Mouse (Mus musculus): Measurements from ENCODE around the gene Chid1. TPM values are rescaled to one million over a fixed set of nuclear protein-coding genes. Genes with fewer than 3 reads are reported as not detected.

The Chid1 gene
- total RNA-seq, 2 experiments from 2014 or later: 72.6 to 76.2 TPM

GRCm38 (mm10) chr7:141477578-141478269 lies 61.9 kb downstream of the Chid1 start:
- DNase-seq (ENCODE audit: low spot score in 2 of 2): no peak

- DNase-seq (ENCODE audit: low spot score in 2 of 2): no peak
These were observed 62.7 kb downstream of the Chid1 start for GRCm38 (mm10) chr7:141476981-141477370.

GRCm38 (mm10) chr7:141476226-141476980 lies 63.3 kb downstream of the Chid1 start:
- DNase-seq (ENCODE audit: low spot score in 2 of 2): no peak

- no peak for DNase-seq (ENCODE audit: low spot score in 2 of 2)
These were observed 63.9 kb downstream of the Chid1 start for GRCm38 (mm10) chr7:141475805-141476158.

- DNase-seq (ENCODE audit: low spot score in 2 of 2): peak; percentile 79 to 89
These were observed 64.4 kb downstream of the Chid1 start, which contains the start of the genes Polr2l and Tspan4 for GRCm38 (mm10) chr7:141475011-141475804. Gene Polr2l (minus strand): TSS chr7:141475132. Gene Tspan4 (plus strand): TSS chr7:141475240.

GRCm38 (mm10) chr7:141474160-141474559 lies 65.5 kb downstream of the Chid1 start:
- no peak for DNase-seq (ENCODE audit: low spot score in 2 of 2)

- no peak for DNase-seq (ENCODE audit: low spot score in 2 of 2)
These were observed 66.9 kb downstream of the Chid1 start for GRCm38 (mm10) chr7:141472763-141473162.

GRCm38 (mm10) chr7:141472226-141472625 lies 67.4 kb downstream of the Chid1 start:
- no peak for DNase-seq (ENCODE audit: low spot score in 2 of 2)

- DNase-seq (ENCODE audit: low spot score in 2 of 2): no peak
These were observed 68.4 kb downstream of the Chid1 start for GRCm38 (mm10) chr7:141471236-141471635.

GRCm38 (mm10) chr7:141470637-141470944 lies 69.1 kb downstream of the Chid1 start:
- DNase-seq (ENCODE audit: low spot score in 2 of 2): no peak

GRCm38 (mm10) chr7:141469901-141470636 lies 69.6 kb downstream of the Chid1 start:
- DNase-seq (ENCODE audit: low spot score in 2 of 2): no peak

GRCm38 (mm10) chr7:141469352-141469751 lies 70.3 kb downstream of the Chid1 start:
- no peak for DNase-seq (ENCODE audit: low spot score in 2 of 2)

- peak in 1 of 2 experiments; percentile 65 for DNase-seq (ENCODE audit: low spot score in 2 of 2)
These were observed 71.0 kb downstream of the Chid1 start for GRCm38 (mm10) chr7:141468522-141469211.

- DNase-seq (ENCODE audit: low spot score in 2 of 2): no peak
These were observed 71.5 kb downstream of the Chid1 start for GRCm38 (mm10) chr7:141468164-141468521.

GRCm38 (mm10) chr7:141467230-141468030 lies 72.2 kb downstream of the Chid1 start, which contains the start of gene Cd151:
Gene Cd151 (plus strand): TSS chr7:141467392.
- no peak for DNase-seq (ENCODE audit: low spot score in 2 of 2)

- DNase-seq (ENCODE audit: low spot score in 2 of 2): no peak
These were observed 73.0 kb downstream of the Chid1 start for GRCm38 (mm10) chr7:141466607-141467148.

- DNase-seq (ENCODE audit: low spot score in 2 of 2): no peak
These were observed 73.6 kb downstream of the Chid1 start for GRCm38 (mm10) chr7:141466045-141466394.

- DNase-seq (ENCODE audit: low spot score in 2 of 2): no peak
These were observed 74.1 kb downstream of the Chid1 start for GRCm38 (mm10) chr7:141465388-141466044.

- DNase-seq (ENCODE audit: low spot score in 2 of 2): no peak
These were observed 75.0 kb downstream of the Chid1 start for GRCm38 (mm10) chr7:141464603-141465201.

All from layer of hippocampus, adult 18-20 months (tissue).